ENCODE assay signal across 15 mouse cellular contexts in genomic region chr17:7840505-7841290, GRCm38 (mm10). TPM values are rescaled to one million over a fixed set of nuclear protein-coding genes. Genes with fewer than 3 reads are reported as not detected.
DNase-seq lines count a peak whose midpoint lies in the region; ATAC-seq and TF ChIP-seq lines count a peak whose summit lies in the region.
"Had no signal": no experiment of that assay in that cellular context is flagged by ENCODE, and none has a peak within 500 bp of the region (broad histone marks: within the 10 kb centered on the region; RNA-seq: fewer than 3 reads in every experiment).

No protein-coding gene starts in this region.

- ATAC-seq in lung, embryonic 14.5 days (ENCODE audit: insufficient read depth): no peak

- no peaks in the 10 kb centered on the region for H3K27me3 ChIP-seq in lung, embryonic 14.5 days (ENCODE audit: insufficient read depth, low read length)
- H3K27me3 ChIP-seq: midbrain, embryonic 12.5 days; stomach, embryonic 15.5 days had no signal

- TF ChIP-seq CTCF in left cerebral cortex, adult 2 months (IDR thresholded peaks at IDR 0.05): no peak
- TF ChIP-seq CTCF in lung, embryonic 14.5 days (IDR thresholded peaks at IDR 0.05; ENCODE audit: low read depth): no peak

- WGBS in lung, embryonic 14.5 days: 59% methylated on average over 12 of the region's 12 CpGs

- no peak overlapping the region for H3K27ac ChIP-seq in left cerebral cortex, adult 2 months
- no peak overlapping the region for H3K27ac ChIP-seq in lung, embryonic 14.5 days (ENCODE audit: low read depth)
- H3K27ac ChIP-seq: forebrain, embryonic 10.5 days; midbrain, embryonic 12.5 days; stomach, embryonic 15.5 days had no signal

- intact Hi-C loops in left cerebral cortex, postnatal 25 days (cut with DNase I): no loop called here
- intact Hi-C loops in left cerebral cortex, adult 2 months (cut with DNase I): no loop called here

- H3K4me2 ChIP-seq in lung, embryonic 14.5 days: no peak overlapping the region
- H3K4me2 ChIP-seq: midbrain, embryonic 12.5 days; stomach, embryonic 15.5 days had no signal

- H3K4me1 ChIP-seq in lung, embryonic 14.5 days (ENCODE audit: insufficient read depth): no peaks in the 10 kb centered on the region
- H3K4me1 ChIP-seq: forebrain, embryonic 10.5 days; midbrain, embryonic 12.5 days; stomach, embryonic 15.5 days had no signal

- H3K4me3 ChIP-seq in left cerebral cortex, adult 2 months: no peak overlapping the region
- H3K4me3 ChIP-seq in lung, embryonic 14.5 days (ENCODE audit: low read depth, low read length): no peak overlapping the region
- H3K4me3 ChIP-seq: forebrain, embryonic 10.5 days; midbrain, embryonic 12.5 days; stomach, embryonic 15.5 days had no signal

- no peak overlapping the region for H3K9ac ChIP-seq in lung, embryonic 14.5 days
- H3K9ac ChIP-seq: midbrain, embryonic 12.5 days; stomach, embryonic 15.5 days had no signal

- H3K9me3 ChIP-seq in lung, embryonic 14.5 days (ENCODE audit: low read depth, low read length): no peaks in the 10 kb centered on the region
- H3K9me3 ChIP-seq: forebrain, embryonic 10.5 days; midbrain, embryonic 12.5 days; stomach, embryonic 15.5 days had no signal

- no peaks in the 10 kb centered on the region for H3K36me3 ChIP-seq in lung, embryonic 14.5 days (ENCODE audit: insufficient read depth)
- H3K36me3 ChIP-seq: forebrain, embryonic 10.5 days; G1E; midbrain, embryonic 12.5 days; stomach, embryonic 15.5 days had no signal

- DNase-seq in adrenal gland, postnatal 10 days: peak; percentile 42
- DNase-seq in adrenal gland, postnatal 36 days: no peak
- peak; percentile 14 for DNase-seq in left cerebral cortex, postnatal 25 days (ENCODE audit: low spot score in 2 of 2)
- no peak for DNase-seq in left cerebral cortex, adult 2 months (ENCODE audit: extremely low spot score in 1 of 2, low spot score in 2 of 2)
- DNase-seq in gastrocnemius, adult 8-10 months (ENCODE audit: low spot score in 2 of 2): peak; percentile 44 to 57
- DNase-seq in lung, embryonic 14.5 days: peak; percentile 65
- no peak for DNase-seq in kidney, adult 11 months
- DNase-seq in kidney, postnatal 10 days: no peak
- DNase-seq: adrenal gland, adult 8-10 months; cerebellum, postnatal 36 days; liver had no signal

RNA-seq across cellular contexts. Expression of gene Fndc1, which starts 13.6 kb away (rescaled TPM):
- 10 to 100 TPM; 37.8 to 39.8 TPM for total RNA-seq in adrenal gland, postnatal 10 days (2021)
- 10 to 100 TPM; 12.2 to 17.2 TPM for total RNA-seq in adrenal gland, postnatal 36 days (2021)
- 1 to 10 TPM; 5.9 to 7.0 TPM for total RNA-seq in left cerebral cortex, postnatal 25 days (2021)
- total RNA-seq in left cerebral cortex, adult 2 months (2021): 1 to 10 TPM; 5.6 to 6.6 TPM
- 10 to 100 TPM; 15.8 to 29.7 (median 18.6) TPM for total RNA-seq in gastrocnemius, adult 8-10 months (2022)
- 33.5 and 37.0 TPM in 2 replicates for polyA plus RNA-seq in lung, embryonic 14.5 days (2014; fragmentation: Nextera tagmentation; extraction: Ambion mirVana)
- polyA plus RNA-seq: G1E had no signal

Comparison
In these comparisons a context has a peak if more than half of its experiments do, and no peak if none do; other contexts are left out.
1. DNase-seq: peak in adrenal gland, postnatal 10 days (single experiment), left cerebral cortex, postnatal 25 days (2 of 2), gastrocnemius, adult 8-10 months (2 of 2) and lung, embryonic 14.5 days (single experiment); none in adrenal gland, postnatal 36 days (0 of 2), left cerebral cortex, adult 2 months (0 of 2), kidney, adult 11 months (single experiment) and kidney, postnatal 10 days (single experiment).